Mouse (Mus musculus) intestine, postnatal 0 days (tissue): Measurements from ENCODE around the gene Zfp451. TPM values are rescaled to one million over a fixed set of nuclear protein-coding genes. Genes with fewer than 3 reads are reported as not detected.

Source experiments
- ATAC-seq: fragments of 200-750 bp; cut with Nextera tagmentation; 2 replicates; pipeline ENCODE4 v1.8.0; 2017; ENCODE audit warnings: mild to moderate bottlenecking, moderate TSS enrichment, moderate library complexity
- H3K27ac ChIP-seq: fragments of 300-500 bp; sonication (generic); 2 replicates; pipeline ENCODE4 v1.5.1; 2014; ENCODE audit warnings: mild to moderate bottlenecking, low read depth, low read length, moderate library complexity
- H3K27me3 ChIP-seq: fragments of 300-500 bp; sonication (generic); replicated peaks from 2 replicates; pipeline ENCODE4 v1.6.1; 2014; ENCODE audit warnings: low read length, mixed read lengths; ENCODE audit not compliant: control insufficient read depth, insufficient read depth
- H3K36me3 ChIP-seq: fragments of 300-500 bp; sonication (generic); 2 replicates; pipeline ENCODE4 v1.6.1; 2014; ENCODE audit warnings: mild to moderate bottlenecking, moderate library complexity; ENCODE audit not compliant: control insufficient read depth, insufficient read depth
- H3K4me1 ChIP-seq: fragments of 300-500 bp; sonication (generic); replicated peaks from 2 replicates; pipeline ENCODE4 v1.6.1; 2014; ENCODE audit warnings: antibody characterized with exemption, low read length, mixed read lengths; ENCODE audit not compliant: control insufficient read depth, insufficient read depth
- H3K4me2 ChIP-seq: fragments of 300-500 bp; sonication (generic); replicated peaks from 2 replicates; pipeline ENCODE4 v1.6.1; 2014; ENCODE audit warnings: low read depth, mild to moderate bottlenecking, moderate library complexity
- H3K4me3 ChIP-seq: fragments of 300-500 bp; sonication (generic); 2 replicates; pipeline ENCODE4 v1.5.1; 2014; ENCODE audit warnings: low read depth, low read length
- H3K9ac ChIP-seq: fragments of 300-500 bp; sonication (generic); 2 replicates; pipeline ENCODE4 v1.6.1; 2014; ENCODE audit warnings: mild to moderate bottlenecking, low read depth, low read length
- H3K9me3 ChIP-seq: fragments of 300-500 bp; sonication (generic); 2 replicates; pipeline ENCODE4 v1.6.1; 2016; ENCODE audit warnings: mixed run types; ENCODE audit not compliant: control insufficient read depth
- CTCF ChIP-seq: sonication (generic); IDR thresholded peaks from 2 replicates; pipeline ENCODE4 v1.5.1; 2016; ENCODE audit warnings: low read depth, mild to moderate bottlenecking, control low read depth, antibody characterized with exemption, moderate library complexity
- WGBS: fragments of 180-500 bp; shearing (Covaris S2); extraction: QIAGEN DNeasy Blood & Tissue Kit; methylation state at CpG from one replicate; pipeline ENCODE4 v1.1.7; 2014; 5-methylcytosine and 5-hydroxymethylcytosine counted together
- polyA plus RNA-seq: library from polyadenylated mRNA; unstranded; fragments of >200 nt; fragmentation: Nextera tagmentation; extraction: Ambion mirVana; gene quantifications from 2 replicates; pipeline ENCODE4 v1.2.1, GENCODE M21; 2015

Gene Zfp451
- polyA plus RNA-seq, 1 experiment from 2014 or later, result 5.9 TPM

DNA sequence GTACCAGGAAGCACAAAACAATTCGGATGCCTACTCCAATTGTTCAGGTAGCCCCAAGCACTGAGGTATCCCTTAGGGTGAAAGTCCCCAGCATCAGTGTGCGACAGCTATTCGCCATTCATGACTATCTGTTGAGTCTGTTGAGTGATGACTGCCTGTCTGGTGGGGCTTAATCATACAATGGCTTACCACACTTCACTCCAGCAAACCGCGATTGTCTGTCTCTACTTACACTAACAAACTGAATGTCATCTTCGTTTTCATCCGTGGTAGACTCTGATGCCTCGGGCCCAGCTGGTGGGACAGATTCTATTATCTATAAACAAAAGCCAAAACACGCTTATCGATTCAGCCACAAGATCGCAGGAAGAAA lies 914 bp downstream of the Zfp451 start:
- peak overlapping the region; percentile 84 for H3K27ac ChIP-seq
- no peak for ATAC-seq
- no peak for TF ChIP-seq CTCF

DNA sequence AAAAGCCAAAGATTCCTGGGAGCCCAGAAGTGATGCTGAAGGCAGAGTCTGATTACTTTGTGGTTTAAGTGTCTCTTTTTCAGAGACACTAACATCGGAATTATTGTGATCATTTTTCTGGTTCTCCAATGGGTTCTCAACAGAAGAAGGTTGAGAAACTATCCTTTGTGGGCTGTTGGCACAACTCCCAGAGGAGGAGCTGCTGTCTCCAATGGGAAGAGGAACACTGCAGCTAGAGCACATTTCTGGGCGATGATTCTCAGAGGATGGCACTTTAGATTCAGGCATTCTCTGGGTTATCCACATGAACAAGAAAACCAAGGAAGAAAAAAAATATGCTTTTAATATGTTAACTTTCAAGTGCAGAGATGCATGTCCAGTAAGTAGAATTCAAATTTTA lies 11.1 kb downstream of the Zfp451 start:
- no peak overlapping the region for H3K9ac ChIP-seq
- H3K4me3 ChIP-seq, result no peak overlapping the region
- H3K9me3 ChIP-seq, result no peaks in the 10 kb centered on the region
- no peak overlapping the region for H3K4me2 ChIP-seq
- TF ChIP-seq CTCF, result no peak
- no peaks in the 10 kb centered on the region for H3K4me1 ChIP-seq
- no peak for ATAC-seq
- H3K27ac ChIP-seq, result no peak overlapping the region
- H3K27me3 ChIP-seq, result no peaks in the 10 kb centered on the region
- peaks cover 30% of the 10 kb centered on the region for H3K36me3 ChIP-seq
- WGBS, result 89% methylated on average over 2 of the region's 2 CpGs

More for the DNA sequence above, 914 bp downstream of the Zfp451 start:
- Histone ChIP-seq H3K9me3 (no peaks in the 10 kb centered on the region), H3K9ac (peak overlapping the region; percentile 76), H3K36me3 (peaks cover 9% of the 10 kb centered on the region; the same call in 1 of the 2 replicates), H3K4me1 (0 out of 2 replicates have a peak, but pooled peaks cover 12% of the 10 kb centered on the region), H3K4me2 (peak overlapping the region; percentile 73), H3K4me3 (peak overlapping the region; percentile 74), H3K27me3 (no peaks in the 10 kb centered on the region)
- 4% methylated on average over 11 of the region's 11 CpGs for WGBS

DNA sequence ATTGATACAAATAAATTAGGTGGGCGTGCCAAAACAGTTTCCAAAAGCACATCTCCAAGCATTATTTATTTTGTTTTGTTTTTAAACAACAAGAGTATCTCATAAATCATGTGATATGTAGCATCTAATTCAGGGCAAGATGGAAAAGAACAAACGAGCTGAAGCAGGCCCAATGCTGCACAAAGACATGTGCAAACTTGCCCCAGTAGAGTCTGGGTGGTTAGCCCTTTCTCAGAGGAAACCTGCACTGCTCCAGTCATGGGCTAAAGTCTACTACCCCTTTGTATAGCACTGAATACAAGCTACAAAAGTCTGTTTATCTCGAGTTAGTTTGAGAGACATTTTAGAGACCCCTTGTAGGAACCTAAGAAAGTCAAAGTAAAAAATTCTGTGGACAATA lies 14.8 kb downstream of the Zfp451 start:
- 74% methylated on average over 3 of the region's 3 CpGs for WGBS
- peaks cover 30% of the 10 kb centered on the region for H3K36me3 ChIP-seq

DNA sequence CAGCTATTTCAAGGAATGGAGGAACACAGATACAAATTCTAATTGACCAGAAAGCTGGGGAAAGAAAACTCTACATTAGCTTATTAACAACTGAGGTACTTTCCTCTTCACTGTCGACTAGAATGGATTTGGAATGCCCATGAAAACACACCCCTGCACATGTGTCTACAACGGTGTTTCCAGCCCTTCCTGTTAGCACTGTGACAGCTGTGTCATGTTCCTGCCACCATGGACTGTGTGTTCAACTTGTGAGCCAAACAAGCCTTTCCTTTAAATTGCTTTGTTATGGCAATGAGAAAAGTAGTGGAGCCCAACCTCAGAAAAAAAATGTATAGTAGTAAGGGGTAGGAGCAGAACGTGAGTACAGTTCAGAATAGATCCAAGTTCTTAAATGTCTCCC lies 25.9 kb downstream of the Zfp451 start:
- H3K36me3 ChIP-seq, result peaks cover 2% of the 10 kb centered on the region; the same call in 1 of the 2 replicates
- no peak for TF ChIP-seq CTCF
- H3K27me3 ChIP-seq, result no peaks in the 10 kb centered on the region
- no peak for ATAC-seq
- H3K4me1 ChIP-seq, result no peaks in the 10 kb centered on the region
- H3K9me3 ChIP-seq, result no peaks in the 10 kb centered on the region
- WGBS, result 33% methylated on average over 3 of the region's 3 CpGs
- H3K27ac ChIP-seq, result no peak overlapping the region
- no peak overlapping the region for H3K4me2 ChIP-seq
- H3K9ac ChIP-seq, result no peak overlapping the region
- no peak overlapping the region for H3K4me3 ChIP-seq

More for the DNA sequence above, 14.8 kb downstream of the Zfp451 start:
- Histone ChIP-seq H3K9me3 (no peaks in the 10 kb centered on the region), H3K4me2 (no peak overlapping the region), H3K4me3 (no peak overlapping the region), H3K9ac (no peak overlapping the region), H3K27me3 (no peaks in the 10 kb centered on the region), H3K27ac (no peak overlapping the region), H3K4me1 (no peaks in the 10 kb centered on the region)
- ATAC-seq, result no peak
- no peak for TF ChIP-seq CTCF

DNA sequence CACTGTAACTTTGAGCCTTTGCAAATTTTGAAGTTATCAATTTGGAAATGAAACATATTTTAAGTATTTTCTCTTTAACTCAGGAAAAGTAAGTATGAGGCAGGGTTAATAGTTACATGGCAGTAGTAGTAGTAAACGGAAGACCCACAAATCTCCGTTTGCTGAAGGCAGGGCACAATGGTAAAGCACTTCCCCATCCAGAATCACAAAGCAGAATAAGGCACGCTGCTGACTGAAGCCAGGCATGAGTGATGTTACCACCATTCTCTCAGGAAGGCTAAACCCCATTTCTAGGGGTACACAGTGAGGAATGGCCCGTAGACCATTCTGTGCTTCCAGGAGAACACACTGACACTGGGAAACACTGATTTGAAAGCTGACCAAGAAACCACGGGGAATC lies 26.3 kb downstream of the Zfp451 start:
- Histone ChIP-seq H3K9me3 (no peaks in the 10 kb centered on the region), H3K4me1 (no peaks in the 10 kb centered on the region), H3K36me3 (peaks cover 4% of the 10 kb centered on the region; the same call in 1 of the 2 replicates), H3K27me3 (no peaks in the 10 kb centered on the region), H3K9ac (no peak overlapping the region), H3K4me3 (no peak overlapping the region), H3K4me2 (no peak overlapping the region), H3K27ac (no peak overlapping the region)
- 68% methylated on average over 5 of the region's 5 CpGs for WGBS
- no peak for TF ChIP-seq CTCF
- ATAC-seq, result no peak

DNA sequence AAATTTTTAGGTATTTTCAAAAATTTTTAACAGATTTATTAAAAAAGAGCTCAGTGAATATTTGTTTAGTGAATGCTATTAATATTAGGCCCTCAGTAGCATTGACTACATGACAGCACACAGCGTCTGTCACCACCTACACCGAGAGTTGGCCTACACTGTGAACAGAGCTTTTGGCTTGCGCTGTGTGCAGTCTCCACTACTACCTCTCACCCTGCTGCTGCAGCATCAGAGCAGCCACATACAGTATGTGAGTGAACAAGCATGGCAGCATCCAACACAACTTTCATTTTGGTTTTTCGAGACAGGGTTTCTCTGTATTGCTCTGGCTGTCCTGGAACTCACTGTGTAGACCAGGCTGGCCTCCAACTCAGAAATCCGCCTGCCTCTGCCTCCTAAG lies 29.8 kb downstream of the Zfp451 start:
- Histone ChIP-seq H3K4me1 (no peaks in the 10 kb centered on the region), H3K9ac (no peak overlapping the region), H3K9me3 (no peaks in the 10 kb centered on the region), H3K4me2 (no peak overlapping the region), H3K27ac (no peak overlapping the region), H3K4me3 (no peak overlapping the region), H3K27me3 (no peaks in the 10 kb centered on the region), H3K36me3 (peaks cover 13% of the 10 kb centered on the region; the same call in 1 of the 2 replicates)
- ATAC-seq, result no peak
- WGBS, result 96% methylated on average over 5 of the region's 5 CpGs
- no peak for TF ChIP-seq CTCF

DNA sequence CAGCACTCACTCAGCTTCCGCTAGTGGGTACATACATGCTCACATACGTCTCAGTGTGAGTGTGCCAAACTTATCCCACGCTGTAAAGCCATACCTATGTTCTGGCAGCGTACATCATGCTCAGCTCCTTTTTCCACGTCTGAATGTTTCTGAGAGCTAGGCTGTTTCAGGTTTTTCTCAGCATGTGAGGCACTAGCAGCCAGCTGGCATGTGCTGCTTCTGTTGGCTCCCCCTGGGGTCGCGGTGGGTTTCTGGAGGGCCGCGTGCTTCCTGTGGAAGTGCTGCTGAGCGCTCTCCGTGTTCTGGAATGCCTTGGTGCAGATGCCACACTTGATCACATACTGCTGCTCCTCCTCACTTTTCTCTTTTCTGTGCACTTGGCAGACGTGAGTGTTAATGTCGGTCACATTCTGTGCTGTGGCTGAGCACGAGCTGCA lies 38.2 kb downstream of the Zfp451 start:
- H3K9ac ChIP-seq, result no peak overlapping the region
- WGBS, result 86% methylated on average over 14 of the region's 14 CpGs
- peaks cover 15% of the 10 kb centered on the region for H3K36me3 ChIP-seq
- no peaks in the 10 kb centered on the region for H3K9me3 ChIP-seq
- no peak overlapping the region for H3K4me2 ChIP-seq
- no peaks in the 10 kb centered on the region for H3K27me3 ChIP-seq
- H3K4me1 ChIP-seq, result no peaks in the 10 kb centered on the region
- no peak overlapping the region for H3K4me3 ChIP-seq
- no peak overlapping the region for H3K27ac ChIP-seq
- TF ChIP-seq CTCF, result no peak
- ATAC-seq, result no peak
